Mouse (Mus musculus) mature B cell (primary cell): ENCODE measurements around the gene Plagl1.

Experiments
- in situ Hi-C: fragments of 300-500 bp; cut with MboI; formaldehyde crosslinking; loops from 2 replicates; pipeline ENCODE4 v1.14.3; 2019

Gene Plagl1

GRCm38 (mm10) chr10:13090596-13091424 is 30.5 kb downstream of the Plagl1 start:
- in situ Hi-C loops, result no loop called here

GRCm38 (mm10) chr10:13092996-13093395 is 32.7 kb downstream of the Plagl1 start:
- in situ Hi-C loops, result no loop called here

GRCm38 (mm10) chr10:13098895-13099294 is 38.6 kb downstream of the Plagl1 start:
- in situ Hi-C loops, result no loop called here

GRCm38 (mm10) chr10:13100061-13100648 is 39.9 kb downstream of the Plagl1 start:
- in situ Hi-C loops, result no loop called here

GRCm38 (mm10) chr10:13102360-13102759 is 42.1 kb downstream of the Plagl1 start:
- in situ Hi-C loops, result no loop called here

GRCm38 (mm10) chr10:13103838-13104237 is 43.5 kb downstream of the Plagl1 start:
- in situ Hi-C loops, result no loop called here

- in situ Hi-C loops, result no loop called here
Observed at GRCm38 (mm10) chr10:13106909-13107624, 46.8 kb downstream of the Plagl1 start.

GRCm38 (mm10) chr10:13108021-13108548 is 47.8 kb downstream of the Plagl1 start:
- in situ Hi-C loops, result no loop called here

- in situ Hi-C loops, result no loop called here
Observed at GRCm38 (mm10) chr10:13108847-13109246, 48.5 kb downstream of the Plagl1 start.

- in situ Hi-C loops, result no loop called here
Observed at GRCm38 (mm10) chr10:13109781-13110180, 49.5 kb downstream of the Plagl1 start.

- in situ Hi-C loops, result no loop called here
Observed at GRCm38 (mm10) chr10:13112849-13113248, 52.5 kb downstream of the Plagl1 start.

- in situ Hi-C loops, result no loop called here
Observed at GRCm38 (mm10) chr10:13113641-13114040, 53.3 kb downstream of the Plagl1 start.

GRCm38 (mm10) chr10:13115030-13115429 is 54.7 kb downstream of the Plagl1 start:
- in situ Hi-C loops, result no loop called here

GRCm38 (mm10) chr10:13116706-13117665 is 56.7 kb downstream of the Plagl1 start:
- in situ Hi-C loops, result no loop called here

GRCm38 (mm10) chr10:13118024-13118769 is 57.9 kb downstream of the Plagl1 start:
- in situ Hi-C loops, result no loop called here

GRCm38 (mm10) chr10:13118770-13119102 is 58.4 kb downstream of the Plagl1 start:
- in situ Hi-C loops, result no loop called here

GRCm38 (mm10) chr10:13119300-13119699 is 59.0 kb downstream of the Plagl1 start:
- in situ Hi-C loops, result no loop called here

GRCm38 (mm10) chr10:13125811-13126210 is 65.5 kb downstream of the Plagl1 start:
- in situ Hi-C loops, result no loop called here

GRCm38 (mm10) chr10:13127335-13127734 is 67.0 kb downstream of the Plagl1 start:
- in situ Hi-C loops, result no loop called here

GRCm38 (mm10) chr10:13127946-13128345 is 67.6 kb downstream of the Plagl1 start:
- in situ Hi-C loops, result no loop called here

GRCm38 (mm10) chr10:13133850-13134249 is 73.5 kb downstream of the Plagl1 start:
- in situ Hi-C loops, result no loop called here
